Mouse (Mus musculus): ENCODE results near the gene Selenon.

DNA sequence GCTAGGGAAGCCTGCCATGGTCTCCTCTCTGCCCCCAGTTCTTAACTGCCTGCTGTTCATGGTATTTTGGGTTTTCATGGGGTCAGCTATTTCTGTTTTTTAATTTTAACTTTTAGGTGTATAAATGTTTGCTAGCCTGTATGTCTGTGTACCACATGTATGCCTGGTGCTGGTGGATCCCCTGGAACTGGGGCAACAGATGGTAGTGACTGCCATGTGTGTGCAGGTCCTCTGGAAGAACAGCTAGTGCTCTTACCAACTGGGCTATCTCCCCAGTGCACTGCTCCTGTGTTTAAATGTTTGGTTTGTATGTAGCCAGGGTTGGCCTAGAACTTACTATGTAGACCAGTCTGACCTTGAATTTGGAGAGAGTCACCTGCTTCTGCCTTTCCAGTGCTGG, 32.7 kb downstream of the Selenon start:
- TF ChIP-seq CTCF (IDR thresholded peaks at IDR 0.05; ENCODE audit: control insufficient read depth, insufficient read depth, insufficient read length), result no peak
- no peak for TF ChIP-seq MAX (IDR thresholded peaks at IDR 0.05)
- TF ChIP-seq CEBPB (IDR thresholded peaks at IDR 0.05; ENCODE audit: low read depth), result no peak

Measured in C2C12 (cell line).